Mouse (Mus musculus) small intestine, adult 2 months (tissue): ENCODE measurements around the gene Gria1.

Experiments used
- CTCF ChIP-seq: fragments of 200-500 bp; IDR thresholded peaks from 2 replicates; pipeline ENCODE4 v1.5.1; 2012; ENCODE audit warnings: low read depth, mild to moderate bottlenecking, control low read depth, inconsistent platforms, low read length, moderate library complexity, mixed read lengths; ENCODE audit not compliant: insufficient replicate concordance, insufficient read length; ENCODE audit errors: extremely low read depth
- POLR2A ChIP-seq: fragments of 200-500 bp; IDR thresholded peaks from 2 replicates; pipeline ENCODE4 v1.6.1; 2012; ENCODE audit warnings: low read depth, mild to moderate bottlenecking, control low read depth, inconsistent platforms, low read length, moderate library complexity

GRCm38 (mm10) chr11:57243835-57244234, 232.6 kb downstream of the Gria1 start:
- TF ChIP-seq CTCF (no peak), POLR2A (no peak)
